Mouse (Mus musculus) neural tube, embryonic 15.5 days (tissue): ENCODE measurements around the gene Chmp3. TPM values are rescaled to one million over a fixed set of nuclear protein-coding genes. Genes with fewer than 3 reads are reported as not detected.

Experiments used
- ATAC-seq: fragments of 200-750 bp; cut with Nextera tagmentation; 2 replicates; pipeline ENCODE4 v1.8.0; 2017; ENCODE audit warnings: mild to moderate bottlenecking, moderate TSS enrichment, moderate library complexity; ENCODE audit not compliant: low FRiP score
- H3K27ac ChIP-seq: fragments of 300-500 bp; sonication (generic); replicated peaks from 2 replicates; pipeline ENCODE4 v1.5.1; 2015; ENCODE audit warnings: mild to moderate bottlenecking, inconsistent platforms
- H3K27me3 ChIP-seq: fragments of 300-500 bp; sonication (generic); replicated peaks from 2 replicates; pipeline ENCODE4 v1.6.1; 2015; ENCODE audit warnings: inconsistent platforms
- H3K36me3 ChIP-seq: fragments of 300-500 bp; sonication (generic); 2 replicates; pipeline ENCODE4 v1.6.1; 2015; ENCODE audit warnings: inconsistent platforms
- H3K4me1 ChIP-seq: fragments of 300-500 bp; sonication (generic); 2 replicates; pipeline ENCODE4 v1.6.1; 2015; ENCODE audit warnings: inconsistent platforms
- H3K4me2 ChIP-seq: fragments of 300-500 bp; sonication (generic); 2 replicates; pipeline ENCODE4 v1.6.1; 2015; ENCODE audit warnings: inconsistent platforms, mild to moderate bottlenecking, moderate library complexity
- H3K4me3 ChIP-seq: fragments of 300-500 bp; sonication (generic); replicated peaks from 2 replicates; pipeline ENCODE4 v1.5.1; 2015; ENCODE audit warnings: mild to moderate bottlenecking, inconsistent platforms
- H3K9ac ChIP-seq: fragments of 300-500 bp; sonication (generic); replicated peaks from 2 replicates; pipeline ENCODE4 v1.6.1; 2015; ENCODE audit warnings: mild to moderate bottlenecking, inconsistent platforms
- H3K9me3 ChIP-seq: fragments of 300-500 bp; sonication (generic); replicated peaks from 2 replicates; pipeline ENCODE4 v1.6.1; 2016; ENCODE audit warnings: inconsistent platforms
- WGBS: fragments of 180-500 bp; shearing (Covaris S2); methylation state at CpG from one replicate; pipeline ENCODE4 v1.1.7; 2015; ENCODE audit warnings: mixed read lengths; 5-methylcytosine and 5-hydroxymethylcytosine counted together
- polyA plus RNA-seq: library from polyadenylated mRNA; unstranded; fragments of >200 nt; fragmentation: Nextera tagmentation; extraction: Ambion mirVana; gene quantifications from 2 replicates; pipeline ENCODE4 v1.2.1, GENCODE M21; 2015

Chmp3 gene
- polyA plus RNA-seq, 1 experiment from 2014 or later, result 58.6 TPM

DNA sequence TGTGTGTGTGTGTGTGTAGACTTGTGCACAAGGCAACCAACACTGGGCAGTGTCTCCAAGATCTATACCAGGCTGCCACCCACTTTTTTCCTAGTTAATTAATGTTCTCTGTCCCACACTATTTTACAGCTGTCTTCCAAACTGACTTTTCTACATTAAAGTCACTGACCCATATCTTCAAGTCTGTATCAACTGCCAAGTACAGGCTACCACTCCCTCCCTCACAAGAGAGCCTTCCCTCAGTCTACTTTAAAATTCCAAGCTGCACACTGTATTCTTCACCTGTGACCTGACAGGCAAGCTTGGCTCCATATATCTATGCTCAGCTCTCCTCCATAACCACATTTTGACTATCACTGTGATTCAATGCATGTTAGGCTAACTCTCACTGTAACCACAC lies 69.6 kb downstream of the Chmp3 start:
- ATAC-seq, result no peak

DNA sequence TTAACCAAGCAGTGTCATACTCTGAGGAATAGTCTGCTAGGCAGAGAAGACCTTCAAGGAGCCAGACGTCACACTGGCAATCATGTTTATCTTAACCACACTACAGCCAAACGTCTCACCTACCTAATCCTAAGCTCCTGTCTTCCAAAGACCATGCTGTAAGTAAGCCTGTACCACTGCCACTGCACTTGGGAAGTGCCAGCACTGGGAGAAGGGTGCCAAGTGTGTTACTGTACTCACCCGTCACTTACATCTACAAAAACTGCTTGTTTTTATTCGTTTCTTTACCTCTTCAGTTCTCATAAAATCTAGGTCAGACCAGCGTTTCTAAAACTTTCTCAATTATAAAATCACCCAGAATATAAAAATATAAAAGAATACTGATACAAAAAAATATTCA lies 73.4 kb downstream of the Chmp3 start:
- H3K4me1 ChIP-seq, result no peaks in the 10 kb centered on the region
- WGBS, result 92% methylated on average over 5 of the region's 5 CpGs
- no peak overlapping the region for H3K9ac ChIP-seq
- ATAC-seq, result no peak
- H3K27me3 ChIP-seq, result no peaks in the 10 kb centered on the region
- peaks cover 54% of the 10 kb centered on the region for H3K36me3 ChIP-seq
- no peak overlapping the region for H3K4me2 ChIP-seq
- no peaks in the 10 kb centered on the region for H3K9me3 ChIP-seq
- no peak overlapping the region for H3K27ac ChIP-seq
- no peak overlapping the region for H3K4me3 ChIP-seq

More for the DNA sequence above, 69.6 kb downstream of the Chmp3 start:
- H3K36me3 ChIP-seq, result peaks cover 69% of the 10 kb centered on the region
- H3K9me3 ChIP-seq, result no peaks in the 10 kb centered on the region
- no peak overlapping the region for H3K4me3 ChIP-seq
- H3K27ac ChIP-seq, result no peak overlapping the region
- no peaks in the 10 kb centered on the region for H3K27me3 ChIP-seq
- no peak overlapping the region for H3K9ac ChIP-seq
- H3K4me1 ChIP-seq, result no peaks in the 10 kb centered on the region
- H3K4me2 ChIP-seq, result no peak overlapping the region

DNA sequence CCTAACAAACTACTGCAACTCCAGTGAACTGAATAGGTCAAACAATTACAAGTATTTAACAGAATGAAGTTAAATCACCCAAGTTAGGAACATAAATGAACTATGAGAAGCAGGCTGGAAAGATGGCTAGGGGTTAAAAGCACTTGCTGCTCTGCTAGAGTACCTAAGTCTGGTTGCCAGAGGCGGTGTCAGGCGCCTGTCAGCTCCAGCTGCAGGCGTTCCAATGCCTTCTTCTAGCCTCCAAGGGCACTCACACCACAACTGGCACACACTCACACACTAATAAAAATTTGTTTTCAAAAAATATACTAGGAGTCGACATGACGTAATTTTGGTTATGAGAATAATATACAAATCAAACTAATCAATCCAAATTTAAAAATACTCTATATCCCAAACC lies 78.0 kb downstream of the Chmp3 start:
- peaks cover 55% of the 10 kb centered on the region for H3K36me3 ChIP-seq

DNA sequence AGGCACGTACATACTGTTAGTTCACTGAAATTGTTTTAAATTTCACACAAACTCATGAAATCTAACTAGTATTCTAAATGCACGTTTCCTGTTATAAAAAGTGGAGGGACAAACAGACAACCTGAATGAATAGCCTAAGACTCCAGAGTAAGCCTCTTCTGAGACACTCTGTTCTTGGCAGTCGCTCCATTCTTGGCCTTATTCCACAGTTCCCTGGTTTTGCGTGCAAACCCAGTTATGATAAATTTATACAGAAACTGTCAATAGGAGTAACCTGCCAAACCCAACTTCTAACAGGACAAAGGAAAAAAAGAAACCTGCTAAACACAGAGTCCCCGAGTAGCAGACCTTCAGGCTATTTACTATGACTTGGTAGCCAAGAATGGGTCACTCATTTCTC lies 78.4 kb downstream of the Chmp3 start:
- Histone ChIP-seq H3K36me3 (peaks cover 55% of the 10 kb centered on the region), H3K27ac (no peak overlapping the region), H3K27me3 (no peaks in the 10 kb centered on the region), H3K9ac (no peak overlapping the region), H3K4me2 (no peak overlapping the region), H3K9me3 (no peaks in the 10 kb centered on the region), H3K4me3 (no peak overlapping the region), H3K4me1 (no peaks in the 10 kb centered on the region)
- no peak for ATAC-seq
- 87% methylated on average over 5 of the region's 5 CpGs for WGBS

More for the DNA sequence above, 78.0 kb downstream of the Chmp3 start:
- Histone ChIP-seq H3K9ac (no peak overlapping the region), H3K4me1 (no peaks in the 10 kb centered on the region), H3K27me3 (no peaks in the 10 kb centered on the region), H3K4me3 (no peak overlapping the region), H3K9me3 (no peaks in the 10 kb centered on the region), H3K27ac (no peak overlapping the region), H3K4me2 (no peak overlapping the region)
- WGBS, result 96% methylated on average over 5 of the region's 5 CpGs
- ATAC-seq, result no peak

DNA sequence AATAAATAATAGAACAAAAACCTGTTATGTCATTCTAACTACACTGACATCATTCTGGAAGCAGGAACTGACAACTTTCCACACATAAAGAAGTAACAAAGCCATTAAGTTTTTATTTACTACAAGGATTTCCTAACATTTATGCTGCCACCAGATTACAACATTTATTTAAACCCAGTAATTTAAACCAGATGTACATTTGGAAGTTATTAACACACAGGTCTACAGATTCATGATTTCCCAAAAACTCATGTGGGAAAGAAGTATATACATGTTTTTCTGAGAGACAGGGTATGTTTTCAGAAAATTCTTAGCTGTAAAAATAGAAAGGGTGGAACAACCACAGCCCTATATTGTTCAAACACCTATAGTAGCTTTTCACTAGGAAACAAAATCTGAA lies 81.1 kb downstream of the Chmp3 start:
- H3K36me3 ChIP-seq, result peaks cover 49% of the 10 kb centered on the region
- H3K27me3 ChIP-seq, result no peaks in the 10 kb centered on the region
- no peak overlapping the region for H3K4me3 ChIP-seq
- H3K9me3 ChIP-seq, result no peaks in the 10 kb centered on the region
- H3K4me1 ChIP-seq, result peaks cover 7% of the 10 kb centered on the region; the same call in 1 of the 2 replicates
- no peak overlapping the region for H3K4me2 ChIP-seq
- ATAC-seq, result no peak
- H3K9ac ChIP-seq, result no peak overlapping the region
- H3K27ac ChIP-seq, result no peak overlapping the region

DNA sequence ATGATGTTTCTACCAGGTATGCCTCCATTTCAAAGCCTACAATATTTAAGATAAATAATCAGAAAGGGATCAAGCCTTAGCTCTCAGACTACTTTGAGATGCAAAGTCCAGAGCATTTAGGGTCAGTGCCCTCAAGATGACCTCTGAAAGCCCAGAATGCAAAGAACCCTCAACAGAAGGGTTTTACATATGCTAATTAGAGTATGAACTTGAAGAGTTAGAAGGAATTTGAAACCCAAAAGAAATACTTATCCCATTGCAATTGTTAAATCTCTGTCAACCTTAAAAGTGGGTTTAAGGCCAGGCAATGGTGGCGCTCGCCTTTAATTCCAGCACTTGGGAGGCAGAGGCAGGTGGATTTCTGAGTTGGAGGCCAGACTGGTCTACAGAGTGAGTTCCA lies 82.4 kb downstream of the Chmp3 start:
- H3K9me3 ChIP-seq, result no peaks in the 10 kb centered on the region
- peaks cover 17% of the 10 kb centered on the region for H3K4me1 ChIP-seq
- H3K27ac ChIP-seq, result no peak overlapping the region
- H3K4me3 ChIP-seq, result no peak overlapping the region
- no peak overlapping the region for H3K4me2 ChIP-seq
- H3K27me3 ChIP-seq, result no peaks in the 10 kb centered on the region
- H3K9ac ChIP-seq, result no peak overlapping the region
- peaks cover 40% of the 10 kb centered on the region for H3K36me3 ChIP-seq
- WGBS, result 89% methylated on average over 2 of the region's 2 CpGs
- no peak for ATAC-seq

DNA sequence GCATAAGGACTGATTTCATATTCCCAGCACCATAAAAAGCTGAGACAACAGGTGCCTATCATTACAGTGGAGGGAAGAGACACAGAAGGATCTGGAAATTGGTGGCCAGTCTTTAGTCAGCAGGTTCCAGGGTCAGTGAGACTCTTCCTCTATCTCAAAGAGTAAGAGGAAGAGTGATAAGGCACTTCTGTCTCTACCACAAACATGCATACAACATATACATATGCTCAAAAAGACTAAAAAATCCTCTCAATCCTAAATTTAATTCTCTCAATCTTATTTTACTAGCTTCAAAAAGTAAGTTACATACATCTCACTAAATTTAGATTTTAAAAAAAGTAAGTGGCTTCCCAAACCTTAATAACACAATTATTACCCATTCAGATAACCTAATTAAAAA lies 83.7 kb downstream of the Chmp3 start:
- Histone ChIP-seq H3K4me3 (no peak overlapping the region), H3K9ac (no peak overlapping the region), H3K36me3 (peaks cover 36% of the 10 kb centered on the region), H3K9me3 (no peaks in the 10 kb centered on the region), H3K27ac (no peak overlapping the region), H3K4me1 (peaks cover 28% of the 10 kb centered on the region), H3K4me2 (no peak overlapping the region), H3K27me3 (no peaks in the 10 kb centered on the region)
- no peak for ATAC-seq

DNA sequence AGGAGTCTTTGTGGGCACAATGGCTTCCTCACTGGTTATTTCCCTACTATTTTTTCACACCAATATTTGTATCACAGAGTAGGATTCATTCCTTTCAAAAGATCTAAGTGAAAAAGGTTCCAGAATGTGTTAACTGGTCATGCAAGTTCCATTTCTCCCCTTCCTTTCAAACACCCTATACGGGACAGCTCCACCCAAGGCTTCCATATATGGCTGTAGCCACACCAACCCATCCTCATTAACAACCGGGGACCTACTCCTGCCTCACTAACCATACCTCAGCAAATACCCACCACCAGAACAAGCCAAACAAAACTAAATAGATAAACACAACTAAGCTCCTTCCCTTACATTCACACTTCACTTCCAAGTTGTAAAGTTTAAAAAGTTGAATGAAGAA lies 87.6 kb downstream of the Chmp3 start:
- peaks cover 13% of the 10 kb centered on the region for H3K36me3 ChIP-seq
- H3K27me3 ChIP-seq, result no peaks in the 10 kb centered on the region
- peak overlapping the region; percentile 68 for H3K4me3 ChIP-seq
- H3K27ac ChIP-seq, result no peak overlapping the region
- H3K9ac ChIP-seq, result no peak overlapping the region
- WGBS, result 7% methylated on average over 2 of the region's 2 CpGs
- peak overlapping the region; percentile 71 for H3K4me2 ChIP-seq
- no peak for ATAC-seq
- H3K9me3 ChIP-seq, result no peaks in the 10 kb centered on the region
- H3K4me1 ChIP-seq, result peaks cover 28% of the 10 kb centered on the region

DNA sequence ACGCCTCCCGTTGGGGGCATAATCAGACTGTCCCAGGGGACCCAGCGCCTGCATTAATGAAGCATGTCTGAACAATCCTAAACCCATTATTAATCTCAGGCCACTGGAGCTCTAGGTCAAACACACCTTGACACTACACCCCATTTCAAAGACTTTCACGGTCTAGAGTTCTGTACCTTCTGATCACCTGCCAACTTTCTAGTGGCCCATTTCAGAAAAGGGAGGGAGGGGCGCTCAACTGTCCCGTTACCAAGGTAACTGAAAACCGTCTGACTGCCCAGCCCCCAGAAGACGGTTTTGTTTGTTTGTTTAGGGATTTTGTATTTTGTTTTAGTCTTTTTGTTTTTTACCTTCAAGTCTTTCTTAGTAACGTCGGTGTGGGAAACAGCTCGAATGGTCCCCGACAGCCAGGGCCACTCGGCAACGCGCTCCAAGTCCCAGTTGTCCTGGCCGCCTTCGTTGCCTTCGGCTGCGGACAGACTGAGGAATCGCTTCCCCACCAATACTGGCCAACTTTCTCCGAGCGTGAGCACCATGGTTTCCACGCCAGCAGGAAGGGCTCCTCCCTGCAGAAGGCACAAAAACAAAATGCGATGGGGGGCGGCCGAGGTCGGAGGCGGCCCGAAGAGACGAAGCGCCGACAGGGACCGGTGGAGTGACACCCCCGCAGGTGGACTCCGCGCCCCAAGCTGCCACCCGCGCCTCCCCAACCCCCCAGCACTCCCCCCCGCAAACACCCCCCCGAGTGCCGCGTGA lies 88.3 kb downstream of the Chmp3 start:
- peaks cover 28% of the 10 kb centered on the region for H3K4me1 ChIP-seq
- peaks cover 8% of the 10 kb centered on the region for H3K36me3 ChIP-seq
- H3K4me3 ChIP-seq, result peak overlapping the region; percentile 68
- 0 out of 2 replicates have a peak, but pooled peaks have one; percentile 0 for ATAC-seq
- H3K9ac ChIP-seq, result peak overlapping the region; percentile 63
- peak overlapping the region; percentile 71 for H3K4me2 ChIP-seq
- no peaks in the 10 kb centered on the region for H3K9me3 ChIP-seq
- no peaks in the 10 kb centered on the region for H3K27me3 ChIP-seq
- 1% methylated on average over 41 of the region's 42 CpGs for WGBS
- H3K27ac ChIP-seq, result peak overlapping the region; percentile 100

Other genes starting within 250 kb of the Chmp3 start
- 0.80 and 1.4 TPM in 2 replicates for gene Smyd1, start 221.6 kb upstream of the Chmp3 start, polyA plus RNA-seq
- gene Cd8b1, start 221.0 kb upstream of the Chmp3 start, polyA plus RNA-seq, result 1.9 TPM in 1 of 2 replicates, not detected in the other
- 0.79 TPM in 1 of 2 replicates, not detected in the other for gene Cd8a, start 170.4 kb upstream of the Chmp3 start, polyA plus RNA-seq
- gene Rmnd5a, start 103.2 kb upstream of the Chmp3 start, polyA plus RNA-seq, result 8.7 and 10.8 TPM in 2 replicates
- 23.0 and 23.9 TPM in 2 replicates for gene Rnf103, start 49.9 kb upstream of the Chmp3 start, polyA plus RNA-seq
- gene Kdm3a, start 89.2 kb downstream of the Chmp3 start, polyA plus RNA-seq, result 28.3 and 32.4 TPM in 2 replicates
- 255 and 285 TPM in 2 replicates for gene Reep1, start 163.8 kb downstream of the Chmp3 start, polyA plus RNA-seq